Mouse (Mus musculus): ENCODE measurements around the gene Ttc8.

GRCm38 (mm10) chr12:98957455-98957854, 37.1 kb downstream of the Ttc8 start:
- TF ChIP-seq CTCF (IDR thresholded peaks at IDR 0.05) (no peak), EP300 (IDR thresholded peaks at IDR 0.05) (no peak)

All from lung, postnatal 0 days (tissue).